Mouse (Mus musculus): ENCODE results near the gene Gm8206. TPM values are rescaled to one million over a fixed set of nuclear protein-coding genes. Genes with fewer than 3 reads are reported as not detected.
"Not testable (repeated sequence)": the region's sequence is repeated elsewhere in the genome, so short reads cannot be mapped to it uniquely, and the experiment has no call there.

The Gm8206 gene
- 0.80 and 0.96 TPM in 2 replicates for polyA plus RNA-seq (2016; fragmentation: Nextera tagmentation; extraction: Ambion mirVana)

GRCm38 (mm10) chr14:6093842-6094241, at the start of gene Gm8206:
Gene Gm8206 (minus strand): TSS chr14:6093942.
- not testable (repeated sequence) for H3K9me3 ChIP-seq (replicated peaks); H3K4me2 ChIP-seq (replicated peaks); H3K9ac ChIP-seq; H3K4me1 ChIP-seq; H3K36me3 ChIP-seq; H3K27ac ChIP-seq; H3K4me3 ChIP-seq; H3K27me3 ChIP-seq; ATAC-seq (ENCODE audit: low FRiP score)
- 97% methylated on average over 2 of the region's 3 CpGs for WGBS

DNA sequence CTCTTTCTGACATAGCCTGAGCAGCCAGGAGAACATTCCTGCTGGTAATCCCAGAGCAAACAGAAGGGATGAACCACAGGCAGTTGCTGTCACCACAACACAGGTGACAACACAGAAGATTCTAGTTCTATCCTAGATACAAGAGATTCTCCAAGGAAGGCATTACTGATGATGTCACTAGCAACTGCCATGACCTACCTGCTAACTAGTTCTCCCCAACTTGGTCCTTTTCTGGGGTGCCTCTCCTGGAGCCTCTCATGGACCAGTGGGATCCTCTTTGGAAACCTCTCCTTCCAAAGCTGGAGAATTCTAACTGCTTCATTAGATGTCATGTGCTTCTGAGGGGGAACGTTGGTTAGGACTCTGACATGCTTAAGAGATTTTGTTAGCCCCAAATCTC, 32.0 kb upstream of the Gm8206 start, which contains the start of gene Gm3476:
Gm3476 (minus strand) TSS at position 101 of the 400 bp plus-strand sequence.
- H3K27me3 ChIP-seq: not testable (repeated sequence)
- no CpG with 5 or more reads among the region's 1 CpGs for WGBS

DNA sequence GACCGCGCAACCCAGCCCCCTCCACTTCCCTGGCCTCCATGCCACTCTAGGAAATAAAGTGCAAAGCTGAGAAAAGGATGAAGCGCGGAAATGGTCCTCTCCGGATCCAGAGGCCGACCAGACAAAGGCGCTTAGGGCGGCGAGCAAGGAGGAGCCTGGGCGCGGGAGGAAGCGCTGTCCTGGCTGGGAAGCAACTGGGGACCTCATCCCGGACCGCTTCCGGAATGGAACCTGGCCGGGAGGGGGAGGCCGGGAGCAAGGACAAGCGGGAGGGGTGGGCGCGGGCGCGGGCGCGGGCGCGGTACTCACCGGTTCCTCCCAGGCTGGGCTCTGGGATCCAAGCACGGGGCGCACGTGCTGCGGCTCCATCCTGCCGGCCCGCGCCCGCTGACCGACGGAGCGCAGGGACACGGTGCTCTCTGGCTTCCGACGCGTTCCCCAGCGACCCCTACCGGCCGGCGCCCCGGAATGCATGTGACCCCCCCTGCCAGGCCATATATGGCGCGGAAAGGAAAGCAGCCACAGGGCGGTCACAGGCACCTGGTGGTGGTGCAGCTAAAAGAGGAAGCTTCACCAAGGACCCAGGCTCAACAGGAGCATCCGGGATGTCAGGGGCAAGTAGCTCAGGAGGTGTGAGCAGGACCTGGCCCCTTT, 14.7 kb upstream of the Gm8206 start, which contains the start of gene Gm3468:
Gm3468 (minus strand) TSS at position 394 of the 654 bp plus-strand sequence.
- H3K4me1 ChIP-seq; H3K9me3 ChIP-seq (replicated peaks); H3K27ac ChIP-seq; H3K36me3 ChIP-seq; H3K27me3 ChIP-seq: not testable (repeated sequence)
- Histone ChIP-seq H3K4me3 (peak within 1 kb of the TSS; percentile 37), H3K9ac (peak within 1 kb of the TSS; percentile 35; the same call in 1 of the 2 replicates), H3K4me2 (replicated peaks) (peak within 1 kb of the TSS; percentile 50)
- ATAC-seq (ENCODE audit: low FRiP score): peak; percentile 90
- under 1% methylated on average over 43 of the region's 51 CpGs for WGBS

More for the DNA sequence above, 32.0 kb upstream of the Gm8206 start, which contains the start of gene Gm3476:
- H3K36me3 ChIP-seq; H3K4me3 ChIP-seq; H3K4me1 ChIP-seq; H3K9me3 ChIP-seq (replicated peaks); H3K4me2 ChIP-seq (replicated peaks); H3K27ac ChIP-seq; H3K9ac ChIP-seq; ATAC-seq (ENCODE audit: low FRiP score): not testable (repeated sequence)

GRCm38 (mm10) chr14:6107500-6107899, 13.8 kb upstream of the Gm8206 start:
- peak overlapping the region; percentile 37 for H3K4me3 ChIP-seq
- 10% methylated on average over 9 of the region's 9 CpGs for WGBS
- H3K9me3 ChIP-seq (replicated peaks); H3K27me3 ChIP-seq; ATAC-seq (ENCODE audit: low FRiP score); H3K36me3 ChIP-seq; H3K9ac ChIP-seq; H3K4me1 ChIP-seq; H3K27ac ChIP-seq: not testable (repeated sequence)
- H3K4me2 ChIP-seq (replicated peaks): peak overlapping the region; percentile 50

GRCm38 (mm10) chr14:6058167-6058566, 35.6 kb downstream of the Gm8206 start, which contains the start of gene Gm6337:
Gene Gm6337 (minus strand): TSS chr14:6058267.
- not testable (repeated sequence) for H3K9ac ChIP-seq; H3K4me2 ChIP-seq (replicated peaks); H3K27me3 ChIP-seq; H3K27ac ChIP-seq; ATAC-seq (ENCODE audit: low FRiP score); H3K36me3 ChIP-seq; H3K4me3 ChIP-seq; H3K4me1 ChIP-seq; H3K9me3 ChIP-seq (replicated peaks)
- WGBS: 91% methylated on average over 4 of the region's 4 CpGs

DNA sequence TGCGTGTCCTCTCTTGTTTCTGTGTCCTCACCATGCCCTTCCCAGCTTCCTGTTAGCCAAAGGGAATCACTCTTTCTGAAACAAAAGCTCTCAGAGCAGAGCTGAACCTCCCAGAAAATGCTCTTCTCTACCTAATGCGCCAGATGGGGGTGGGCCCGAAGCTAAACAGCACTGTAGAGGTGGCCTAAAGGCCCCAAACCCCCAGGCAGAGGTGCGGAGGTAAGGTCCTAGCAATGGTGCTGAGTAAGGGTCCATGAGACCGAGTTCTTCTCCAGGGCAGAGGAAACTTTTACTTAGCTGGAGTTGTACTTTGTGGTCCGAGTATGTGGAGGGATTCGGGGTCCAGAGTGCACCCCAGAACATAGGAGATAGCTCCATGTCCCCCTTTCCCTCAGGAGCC, 106.6 kb downstream of the Gm8206 start:
- not testable (repeated sequence) for H3K27me3 ChIP-seq; ATAC-seq (ENCODE audit: low FRiP score); H3K4me3 ChIP-seq; H3K9ac ChIP-seq; H3K36me3 ChIP-seq; H3K9me3 ChIP-seq (replicated peaks); H3K4me1 ChIP-seq; H3K4me2 ChIP-seq (replicated peaks); H3K27ac ChIP-seq
- WGBS: 78% methylated on average over 7 of the region's 7 CpGs

- not testable (repeated sequence) for H3K9ac ChIP-seq; ATAC-seq (ENCODE audit: low FRiP score); H3K9me3 ChIP-seq (replicated peaks); H3K4me3 ChIP-seq; H3K36me3 ChIP-seq; H3K4me2 ChIP-seq (replicated peaks); H3K4me1 ChIP-seq; H3K27me3 ChIP-seq; H3K27ac ChIP-seq
- 75% methylated on average over 2 of the region's 2 CpGs for WGBS
These were observed 114.7 kb downstream of the Gm8206 start, which contains the start of gene Gm3453 for GRCm38 (mm10) chr14:5979037-5979436. Gene Gm3453 (minus strand): TSS chr14:5979137.

Other genes starting within 250 kb of the Gm8206 start
- gene Gm8237, start 213.6 kb downstream of the Gm8206 start, polyA plus RNA-seq (2016; fragmentation: Nextera tagmentation; extraction: Ambion mirVana): 0.37 and 0.42 TPM in 2 replicates
- 1.5 and 1.7 TPM in 2 replicates for gene Gm3248, start 132.2 kb downstream of the Gm8206 start, polyA plus RNA-seq (2016; fragmentation: Nextera tagmentation; extraction: Ambion mirVana)
- gene Gm3453, start 114.8 kb downstream of the Gm8206 start, polyA plus RNA-seq (2016; fragmentation: Nextera tagmentation; extraction: Ambion mirVana): not detected in 2 replicates
- not detected in 2 replicates for gene Gm6337, start 35.7 kb downstream of the Gm8206 start, polyA plus RNA-seq (2016; fragmentation: Nextera tagmentation; extraction: Ambion mirVana)
- 2.9 and 3.0 TPM in 2 replicates for gene Gm3468, start 14.7 kb upstream of the Gm8206 start, polyA plus RNA-seq (2016; fragmentation: Nextera tagmentation; extraction: Ambion mirVana)
- gene Gm3476, start 31.9 kb upstream of the Gm8206 start, polyA plus RNA-seq (2016; fragmentation: Nextera tagmentation; extraction: Ambion mirVana): not detected in 2 replicates
- gene Gm21560, start 125.3 kb upstream of the Gm8206 start, polyA plus RNA-seq (2016; fragmentation: Nextera tagmentation; extraction: Ambion mirVana): not detected in 2 replicates
- gene Gm3411, start 193.3 kb upstream of the Gm8206 start, polyA plus RNA-seq (2016; fragmentation: Nextera tagmentation; extraction: Ambion mirVana): 3.4 and 3.8 TPM in 2 replicates
- gene Gm21103, start 210.9 kb upstream of the Gm8206 start, polyA plus RNA-seq (2016; fragmentation: Nextera tagmentation; extraction: Ambion mirVana): not detected in 2 replicates
- gene Gm3618, start 249.7 kb upstream of the Gm8206 start, polyA plus RNA-seq (2016; fragmentation: Nextera tagmentation; extraction: Ambion mirVana): not detected in 2 replicates